In the genomic region with DNA sequence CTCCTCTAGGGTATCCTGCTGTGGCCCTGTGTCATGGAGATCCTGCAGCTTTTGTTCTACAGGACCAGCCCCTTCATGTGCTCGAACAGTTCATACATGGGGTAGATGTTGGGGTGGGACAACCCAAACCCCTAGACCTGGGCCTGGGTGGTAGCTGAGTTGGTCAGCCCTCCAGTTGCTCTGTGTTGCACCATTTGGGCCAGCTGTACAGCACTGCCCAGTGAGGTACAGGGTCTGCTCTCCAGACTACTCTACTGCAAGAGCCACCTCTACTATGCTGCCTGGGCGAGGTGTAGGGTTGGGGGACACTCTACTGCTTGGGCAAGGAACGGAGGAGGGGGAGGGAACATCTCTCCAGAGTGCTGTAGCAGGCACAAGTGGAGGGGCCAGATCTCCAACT, we compare ENCODE assay signal across 18 mouse cellular contexts.
DNase-seq lines count a peak whose midpoint lies in the region; ATAC-seq and TF ChIP-seq lines count a peak whose summit lies in the region.
"Had no signal": no experiment of that assay in that cellular context is flagged by ENCODE, and none has a peak within 500 bp of the region (broad histone marks: within the 10 kb centered on the region; RNA-seq: fewer than 3 reads in every experiment).

No protein-coding gene starts in this region.

- no peak for TF ChIP-seq CTCF in layer of hippocampus, adult 2 months (conservative IDR thresholded peaks at IDR 0.05)

- 0 out of 2 replicates have a peak, but pooled peaks have one; percentile 26 for ATAC-seq in heart, embryonic 11.5 days (replicated peaks; ENCODE audit: insufficient number of reproducible peaks, low FRiP score, low TSS enrichment)
- ATAC-seq in liver, embryonic 15.5 days (ENCODE audit: insufficient read depth) = peak; percentile 28; the same call in 1 of the 2 replicates
- no peak; the same call in 1 of the 2 replicates for ATAC-seq in liver, embryonic 12.5 days
- peak; percentile 27; the same call in 1 of the 2 replicates for ATAC-seq in neural tube, embryonic 11.5 days (ENCODE audit: insufficient read depth, low FRiP score, low TSS enrichment)
- ATAC-seq in neural tube, embryonic 15.5 days (ENCODE audit: low FRiP score) = no peak
- peak; percentile 22; the same call in 1 of the 2 replicates for ATAC-seq in monocyte, adult 5-6 weeks (replicated peaks; ENCODE audit: insufficient number of reproducible peaks, low FRiP score, low TSS enrichment, poor library complexity, severe bottlenecking)
- ATAC-seq: forebrain, embryonic 15.5 days; Patski had no signal

- no peaks in the 10 kb centered on the region for H3K27me3 ChIP-seq in heart, embryonic 11.5 days (ENCODE audit: control insufficient read depth, insufficient read depth, low read length)
- no peaks in the 10 kb centered on the region for H3K27me3 ChIP-seq in liver, embryonic 15.5 days
- H3K27me3 ChIP-seq in liver, embryonic 12.5 days (replicated peaks) = no peaks in the 10 kb centered on the region
- H3K27me3 ChIP-seq in neural tube, embryonic 11.5 days (ENCODE audit: control insufficient read depth, insufficient read depth, low read length) = no peaks in the 10 kb centered on the region
- no peaks in the 10 kb centered on the region for H3K27me3 ChIP-seq in neural tube, embryonic 15.5 days (replicated peaks)
- H3K27me3 ChIP-seq: embryonic facial prominence, embryonic 12.5 days; forebrain, embryonic 15.5 days; hindbrain, embryonic 15.5 days; Patski had no signal

- 70% methylated on average over 3 of the region's 3 CpGs for WGBS in heart, embryonic 11.5 days (ENCODE audit: insufficient replicate concordance)
- 37% methylated on average over 3 of the region's 3 CpGs for WGBS in liver, embryonic 15.5 days (ENCODE audit: insufficient replicate concordance)
- 39% methylated on average over 3 of the region's 3 CpGs for WGBS in liver, embryonic 12.5 days (ENCODE audit: insufficient replicate concordance)
- 75% methylated on average over 3 of the region's 3 CpGs for WGBS in neural tube, embryonic 11.5 days
- 68% methylated on average over 3 of the region's 3 CpGs for WGBS in neural tube, embryonic 15.5 days

- intact Hi-C loops in heart, postnatal 36 days (cut with DNase I) = no loop called here

- no peaks in the 10 kb centered on the region for H3K36me3 ChIP-seq in heart, embryonic 11.5 days (ENCODE audit: control insufficient read depth, insufficient read depth, low read length)
- no peaks in the 10 kb centered on the region for H3K36me3 ChIP-seq in liver, embryonic 15.5 days (replicated peaks)
- H3K36me3 ChIP-seq in liver, embryonic 12.5 days = no peaks in the 10 kb centered on the region
- H3K36me3 ChIP-seq in neural tube, embryonic 11.5 days (ENCODE audit: control insufficient read depth, insufficient read depth, low read length) = no peaks in the 10 kb centered on the region
- H3K36me3 ChIP-seq in neural tube, embryonic 15.5 days = no peaks in the 10 kb centered on the region
- H3K36me3 ChIP-seq: embryonic facial prominence, embryonic 12.5 days; forebrain, embryonic 15.5 days; heart, embryonic 10.5 days; hindbrain, embryonic 15.5 days had no signal

- H3K9ac ChIP-seq in heart, embryonic 11.5 days (ENCODE audit: low read depth, low read length) = no peak overlapping the region
- H3K9ac ChIP-seq in liver, embryonic 15.5 days = no peak overlapping the region
- no peak overlapping the region for H3K9ac ChIP-seq in liver, embryonic 12.5 days
- H3K9ac ChIP-seq in neural tube, embryonic 11.5 days (ENCODE audit: low read length) = no peak overlapping the region
- H3K9ac ChIP-seq in neural tube, embryonic 15.5 days (replicated peaks) = no peak overlapping the region
- H3K9ac ChIP-seq: embryonic facial prominence, embryonic 12.5 days; forebrain, embryonic 15.5 days; hindbrain, embryonic 15.5 days had no signal

- H3K27ac ChIP-seq in heart, embryonic 11.5 days (ENCODE audit: low read depth, low read length) = no peak overlapping the region
- H3K27ac ChIP-seq in liver, embryonic 15.5 days (replicated peaks) = no peak overlapping the region
- H3K27ac ChIP-seq in liver, embryonic 12.5 days = no peak overlapping the region
- no peak overlapping the region for H3K27ac ChIP-seq in neural tube, embryonic 11.5 days (ENCODE audit: low read depth, low read length)
- H3K27ac ChIP-seq in neural tube, embryonic 15.5 days (replicated peaks) = no peak overlapping the region
- no peak overlapping the region for H3K27ac ChIP-seq in layer of hippocampus, adult 2 months
- H3K27ac ChIP-seq: embryonic facial prominence, embryonic 12.5 days; forebrain, embryonic 15.5 days; heart, embryonic 10.5 days; hindbrain, embryonic 15.5 days had no signal

- no peaks in the 10 kb centered on the region for H3K4me1 ChIP-seq in heart, embryonic 11.5 days (ENCODE audit: control insufficient read depth, insufficient read depth, low read length)
- H3K4me1 ChIP-seq in liver, embryonic 15.5 days (replicated peaks) = no peaks in the 10 kb centered on the region
- no peaks in the 10 kb centered on the region for H3K4me1 ChIP-seq in liver, embryonic 12.5 days
- no peaks in the 10 kb centered on the region for H3K4me1 ChIP-seq in neural tube, embryonic 11.5 days (ENCODE audit: control insufficient read depth, insufficient read depth, low read length)
- no peaks in the 10 kb centered on the region for H3K4me1 ChIP-seq in neural tube, embryonic 15.5 days
- H3K4me1 ChIP-seq: embryonic facial prominence, embryonic 12.5 days; forebrain, embryonic 15.5 days; heart, embryonic 10.5 days; hindbrain, embryonic 15.5 days had no signal

- no peaks in the 10 kb centered on the region for H3K9me3 ChIP-seq in heart, embryonic 11.5 days (replicated peaks; ENCODE audit: control insufficient read depth, low read length)
- no peaks in the 10 kb centered on the region for H3K9me3 ChIP-seq in liver, embryonic 15.5 days (replicated peaks)
- no peaks in the 10 kb centered on the region for H3K9me3 ChIP-seq in liver, embryonic 12.5 days (replicated peaks)
- H3K9me3 ChIP-seq in neural tube, embryonic 11.5 days (ENCODE audit: control insufficient read depth, low read length) = no peaks in the 10 kb centered on the region
- H3K9me3 ChIP-seq in neural tube, embryonic 15.5 days (replicated peaks) = no peaks in the 10 kb centered on the region
- H3K9me3 ChIP-seq: embryonic facial prominence, embryonic 12.5 days; forebrain, embryonic 15.5 days; heart, embryonic 10.5 days; hindbrain, embryonic 15.5 days had no signal

- DNase-seq in heart, postnatal 36 days = no peak
- DNase-seq in neural tube, embryonic 11.5 days (ENCODE audit: low spot score) = no peak
- no peak for DNase-seq in layer of hippocampus, adult 2 months (ENCODE audit: low spot score in 2 of 2)
- DNase-seq: adrenal gland, adult 8-10 months; adrenal gland, postnatal 36 days; cerebellum, adult 2 months; gastrocnemius, postnatal 36 days; heart, adult 11 months had no signal

- H3K4me2 ChIP-seq in heart, embryonic 11.5 days = no peak overlapping the region
- no peak overlapping the region for H3K4me2 ChIP-seq in liver, embryonic 15.5 days
- H3K4me2 ChIP-seq in liver, embryonic 12.5 days = no peak overlapping the region
- no peak overlapping the region for H3K4me2 ChIP-seq in neural tube, embryonic 11.5 days (ENCODE audit: low read depth)
- H3K4me2 ChIP-seq in neural tube, embryonic 15.5 days = no peak overlapping the region
- H3K4me2 ChIP-seq: embryonic facial prominence, embryonic 12.5 days; forebrain, embryonic 15.5 days; hindbrain, embryonic 15.5 days had no signal

- no peak overlapping the region for H3K4me3 ChIP-seq in heart, embryonic 11.5 days (ENCODE audit: low read depth, low read length)
- H3K4me3 ChIP-seq in liver, embryonic 15.5 days (replicated peaks) = no peak overlapping the region
- H3K4me3 ChIP-seq in liver, embryonic 12.5 days = no peak overlapping the region
- no peak overlapping the region for H3K4me3 ChIP-seq in neural tube, embryonic 11.5 days (ENCODE audit: low read depth, low read length)
- H3K4me3 ChIP-seq in neural tube, embryonic 15.5 days (replicated peaks) = no peak overlapping the region
- H3K4me3 ChIP-seq in layer of hippocampus, adult 2 months = no peak overlapping the region
- H3K4me3 ChIP-seq: embryonic facial prominence, embryonic 12.5 days; forebrain, embryonic 15.5 days; heart, embryonic 10.5 days; hindbrain, embryonic 15.5 days had no signal

Comparison
In these comparisons a context has a peak if more than half of its experiments do, and no peak if none do; other contexts are left out.
1. ATAC-seq: peak in heart, embryonic 11.5 days (single experiment), liver, embryonic 15.5 days (single experiment), neural tube, embryonic 11.5 days (single experiment) and monocyte, adult 5-6 weeks (single experiment); none in liver, embryonic 12.5 days (single experiment) and neural tube, embryonic 15.5 days (single experiment).